11 mouse cellular contexts compared by ENCODE assay signal in genomic region chr2:163458539-163459265, GRCm38 (mm10). TPM values are rescaled to one million over a fixed set of nuclear protein-coding genes. Genes with fewer than 3 reads are reported as not detected.
A peak's percentile ranks its signal among the peaks of the same experiment; 100 is the strongest.
DNase-seq lines count a peak whose midpoint lies in the region; ATAC-seq and TF ChIP-seq lines count a peak whose summit lies in the region.
"Had no signal": no experiment of that assay in that cellular context is flagged by ENCODE, and none has a peak within 500 bp of the region (broad histone marks: within the 10 kb centered on the region; RNA-seq: fewer than 3 reads in every experiment).

No protein-coding gene starts in this region.

- TF ChIP-seq POLR2A in olfactory bulb, adult 2 months (IDR thresholded peaks at IDR 0.05; ENCODE audit: insufficient read depth, low read depth, low read length): no peak

- H3K4me1 ChIP-seq in lung, embryonic 15.5 days: no peaks in the 10 kb centered on the region
- peaks cover 19% of the 10 kb centered on the region for H3K4me1 ChIP-seq in olfactory bulb, adult 2 months (ENCODE audit: control insufficient read depth, insufficient read depth, low read length)

- H3K4me2 ChIP-seq in lung, embryonic 15.5 days: no peak overlapping the region

- H3K27ac ChIP-seq in lung, embryonic 15.5 days: no peak overlapping the region
- H3K27ac ChIP-seq in olfactory bulb, adult 2 months (ENCODE audit: insufficient read depth, low read depth, low read length): no peak overlapping the region; the same call in 1 of the 2 replicates

- H3K9ac ChIP-seq in lung, embryonic 15.5 days: no peak overlapping the region

- no peaks in the 10 kb centered on the region for H3K36me3 ChIP-seq in lung, embryonic 15.5 days

- peaks cover 6% of the 10 kb centered on the region; the same call in 1 of the 2 replicates for H3K27me3 ChIP-seq in lung, embryonic 15.5 days

- H3K4me3 ChIP-seq in lung, embryonic 15.5 days: no peak overlapping the region
- peak overlapping the region; percentile 10 for H3K4me3 ChIP-seq in olfactory bulb, adult 2 months (ENCODE audit: insufficient read depth, low read depth, low read length)

- no peak for TF ChIP-seq CTCF in olfactory bulb, adult 2 months (IDR thresholded peaks at IDR 0.05; ENCODE audit: insufficient read depth, low read depth, low read length)

- H3K9me3 ChIP-seq in lung, embryonic 15.5 days: no peaks in the 10 kb centered on the region

- 35% methylated on average over 27 of the region's 27 CpGs for WGBS in lung, embryonic 15.5 days
- WGBS in olfactory bulb, adult 2 months: 43% methylated on average over 27 of the region's 27 CpGs

- DNase-seq in cerebellum, adult 9-10 months: no peak
- no peak for DNase-seq in lung, postnatal 4 days
- DNase-seq in T-cell, adult 2 months (ENCODE audit: low spot score): no peak
- no peak for DNase-seq in spleen, postnatal 10 days (ENCODE audit: low spot score in 2 of 2)
- DNase-seq: thymus, postnatal 36 days had no signal

- peak; percentile 74 for ATAC-seq in cerebellum, adult (ENCODE audit: insufficient number of reproducible peaks, low FRiP score, low TSS enrichment)
- ATAC-seq in lung, embryonic 15.5 days (ENCODE audit: borderline replicate concordance, extremely low read depth, low FRiP score, low TSS enrichment): 0 out of 2 replicates have a peak, but pooled peaks have one; percentile 35
- peak; percentile 67 for ATAC-seq in granulocyte monocyte progenitor cell, adult 5-6 weeks (replicated peaks; ENCODE audit: poor library complexity, severe bottlenecking)

RNA-seq across cellular contexts. Expression of gene Fitm2, which starts 13.7 kb away (rescaled TPM):
- polyA plus RNA-seq in lung, embryonic 15.5 days (2015; fragmentation: Nextera tagmentation; extraction: Ambion mirVana): 9.7 and 10.1 TPM in 2 replicates
- 2.7 and 2.9 TPM in 2 replicates for total RNA-seq in granulocyte monocyte progenitor cell, adult 5-6 weeks (2014; fragmentation: Nextera tagmentation)
- 5.4 and 6.0 TPM in 2 replicates for total RNA-seq in granulocyte monocyte progenitor cell, adult 5-6 weeks (2017)
- polyA plus RNA-seq in olfactory bulb, adult 2 months (2012; ENCODE audit: insufficient read depth, insufficient read length, low replicate concordance, missing spikeins): not detected in 2 replicates

RNA-seq across cellular contexts. Expression of gene Gdap1l1, which starts 20.4 kb away (rescaled TPM):
- 0.62 and 1.3 TPM in 2 replicates for polyA plus RNA-seq in lung, embryonic 15.5 days (2015; fragmentation: Nextera tagmentation; extraction: Ambion mirVana)
- total RNA-seq in granulocyte monocyte progenitor cell, adult 5-6 weeks (2014; fragmentation: Nextera tagmentation): not detected in 2 replicates
- not detected in 2 replicates for total RNA-seq in granulocyte monocyte progenitor cell, adult 5-6 weeks (2017)
- polyA plus RNA-seq in olfactory bulb, adult 2 months (2012; ENCODE audit: insufficient read depth, insufficient read length, low replicate concordance, missing spikeins): not detected in 2 replicates
- total RNA-seq: heart, adult 18-20 months had no signal

RNA-seq across cellular contexts. Expression of gene R3hdml, which starts 33.4 kb away (rescaled TPM):
- polyA plus RNA-seq in lung, embryonic 15.5 days (2015; fragmentation: Nextera tagmentation; extraction: Ambion mirVana): 0.14 TPM in 1 of 2 replicates, not detected in the other
- total RNA-seq in granulocyte monocyte progenitor cell, adult 5-6 weeks (2014; fragmentation: Nextera tagmentation): not detected in 2 replicates
- total RNA-seq in granulocyte monocyte progenitor cell, adult 5-6 weeks (2017): not detected in 2 replicates
- polyA plus RNA-seq in olfactory bulb, adult 2 months (2012; ENCODE audit: insufficient read depth, insufficient read length, low replicate concordance, missing spikeins): not detected in 2 replicates
- total RNA-seq: heart, adult 18-20 months had no signal
- polyA plus RNA-seq: limb, embryonic 11.5 days had no signal

RNA-seq across cellular contexts. Expression of gene Oser1, which starts 34.2 kb away (rescaled TPM):
- 90.1 and 94.5 TPM in 2 replicates for polyA plus RNA-seq in lung, embryonic 15.5 days (2015; fragmentation: Nextera tagmentation; extraction: Ambion mirVana)
- 76.0 and 92.9 TPM in 2 replicates for total RNA-seq in granulocyte monocyte progenitor cell, adult 5-6 weeks (2014; fragmentation: Nextera tagmentation)
- total RNA-seq in granulocyte monocyte progenitor cell, adult 5-6 weeks (2017): 91.0 and 101 TPM in 2 replicates
- polyA plus RNA-seq in olfactory bulb, adult 2 months (2012; ENCODE audit: insufficient read depth, insufficient read length, low replicate concordance, missing spikeins): not detected in 2 replicates

RNA-seq across cellular contexts. Expression of gene Hnf4a, which starts 47.9 kb away (rescaled TPM):
- 0.07 and 0.09 TPM in 2 replicates for polyA plus RNA-seq in lung, embryonic 15.5 days (2015; fragmentation: Nextera tagmentation; extraction: Ambion mirVana)
- total RNA-seq in granulocyte monocyte progenitor cell, adult 5-6 weeks (2014; fragmentation: Nextera tagmentation): 0.37 and 1.6 TPM in 2 replicates
- total RNA-seq in granulocyte monocyte progenitor cell, adult 5-6 weeks (2017): 0.15 and 0.30 TPM in 2 replicates
- polyA plus RNA-seq in olfactory bulb, adult 2 months (2012; ENCODE audit: insufficient read depth, insufficient read length, low replicate concordance, missing spikeins): not detected in 2 replicates
- total RNA-seq: heart, adult 18-20 months had no signal
- polyA plus RNA-seq: limb, embryonic 11.5 days had no signal

Comparison
In these comparisons a context has a peak if more than half of its experiments do, and no peak if none do; other contexts are left out.
1. RNA of gene Fitm2, which starts 13.7 kb away (polyA plus RNA-seq): 9.7 to 10.1 TPM in lung, embryonic 15.5 days; not detected in olfactory bulb, adult 2 months; every median in the first group is over 10 times any median in the second.
2. Peak in every context shown above with its lines, with median percentiles within 50 percentile points of each other: ATAC-seq.